Mouse (Mus musculus) yolk sac, embryonic 10.5 days (tissue): ENCODE data around the gene Dpep2nb.
A peak's percentile ranks its signal among the peaks of the same experiment; 100 is the strongest.
"Not testable (repeated sequence)": the region's sequence is repeated elsewhere in the genome, so short reads cannot be mapped to it uniquely, and the experiment has no call there.

Experiments used
- DNase-seq: peaks from one replicate; pipeline ENCODE4 v3.0.0-alpha.2; 2017; ENCODE audit warnings: low spot score

Gene Dpep2nb

GRCm38 (mm10) chr8:106006413-106006812 lies 638 bp upstream of the Dpep2nb start:
- DNase-seq, result no peak

- DNase-seq, result no peak
Measured at GRCm38 (mm10) chr8:106004538-106005207, 1.1 kb downstream of the Dpep2nb start.

GRCm38 (mm10) chr8:106001908-106002307 lies 3.9 kb downstream of the Dpep2nb start:
- DNase-seq, result no peak

- peak; percentile 62 for DNase-seq
Measured at GRCm38 (mm10) chr8:105998971-105999370, 6.8 kb downstream of the Dpep2nb start.

GRCm38 (mm10) chr8:105996359-105996758 lies 9.4 kb downstream of the Dpep2nb start:
- no peak for DNase-seq

GRCm38 (mm10) chr8:105993226-105993625 lies 12.5 kb downstream of the Dpep2nb start:
- no peak for DNase-seq

- DNase-seq, result no peak
Measured at GRCm38 (mm10) chr8:105992499-105992898, 13.3 kb downstream of the Dpep2nb start.

- DNase-seq, result no peak
Measured at GRCm38 (mm10) chr8:105991546-105991945, 14.2 kb downstream of the Dpep2nb start.

- peak; percentile 81 for DNase-seq
Measured at GRCm38 (mm10) chr8:105990856-105991387, 14.9 kb downstream of the Dpep2nb start, which contains the start of gene Dus2. TSS of gene Dus2 (plus strand) at chr8:105991337.

- no peak for DNase-seq
Measured at GRCm38 (mm10) chr8:105988546-105988945, 17.2 kb downstream of the Dpep2nb start.

GRCm38 (mm10) chr8:105983406-105983805 lies 22.4 kb downstream of the Dpep2nb start:
- not testable (repeated sequence) for DNase-seq

GRCm38 (mm10) chr8:105981146-105981545 lies 24.6 kb downstream of the Dpep2nb start:
- no peak for DNase-seq

- no peak for DNase-seq
Measured at GRCm38 (mm10) chr8:105979325-105979724, 26.4 kb downstream of the Dpep2nb start, which contains the start of gene Dpep3. TSS of gene Dpep3 (minus strand) at chr8:105979429.

GRCm38 (mm10) chr8:105975363-105975762 lies 30.4 kb downstream of the Dpep2nb start:
- no peak for DNase-seq

- no peak for DNase-seq
Measured at GRCm38 (mm10) chr8:105971019-105971720, 34.6 kb downstream of the Dpep2nb start.

- no peak for DNase-seq
Measured at GRCm38 (mm10) chr8:105969367-105969766, 36.4 kb downstream of the Dpep2nb start.

- peak; percentile 29 for DNase-seq
Measured at GRCm38 (mm10) chr8:105966692-105967311, 39.0 kb downstream of the Dpep2nb start.

GRCm38 (mm10) chr8:105965905-105966341 lies 39.9 kb downstream of the Dpep2nb start, which contains the start of gene Slc12a4:
TSS of gene Slc12a4 (minus strand) at chr8:105966097.
- peak; percentile 88 for DNase-seq

GRCm38 (mm10) chr8:105965266-105965904 lies 40.4 kb downstream of the Dpep2nb start:
- DNase-seq, result peak; percentile 68

- no peak for DNase-seq
Measured at GRCm38 (mm10) chr8:105964506-105965265, 41.1 kb downstream of the Dpep2nb start.

GRCm38 (mm10) chr8:105961536-105961935 lies 44.2 kb downstream of the Dpep2nb start:
- DNase-seq, result no peak
